Mouse (Mus musculus): Measurements from ENCODE around the gene Tnfaip8l1. TPM values are rescaled to one million over a fixed set of nuclear protein-coding genes. Genes with fewer than 3 reads are reported as not detected.

Gene Tnfaip8l1
- total and polyA plus RNA-seq, 3 experiments = 4.0 to 5.5 TPM; not detected in 1

DNA sequence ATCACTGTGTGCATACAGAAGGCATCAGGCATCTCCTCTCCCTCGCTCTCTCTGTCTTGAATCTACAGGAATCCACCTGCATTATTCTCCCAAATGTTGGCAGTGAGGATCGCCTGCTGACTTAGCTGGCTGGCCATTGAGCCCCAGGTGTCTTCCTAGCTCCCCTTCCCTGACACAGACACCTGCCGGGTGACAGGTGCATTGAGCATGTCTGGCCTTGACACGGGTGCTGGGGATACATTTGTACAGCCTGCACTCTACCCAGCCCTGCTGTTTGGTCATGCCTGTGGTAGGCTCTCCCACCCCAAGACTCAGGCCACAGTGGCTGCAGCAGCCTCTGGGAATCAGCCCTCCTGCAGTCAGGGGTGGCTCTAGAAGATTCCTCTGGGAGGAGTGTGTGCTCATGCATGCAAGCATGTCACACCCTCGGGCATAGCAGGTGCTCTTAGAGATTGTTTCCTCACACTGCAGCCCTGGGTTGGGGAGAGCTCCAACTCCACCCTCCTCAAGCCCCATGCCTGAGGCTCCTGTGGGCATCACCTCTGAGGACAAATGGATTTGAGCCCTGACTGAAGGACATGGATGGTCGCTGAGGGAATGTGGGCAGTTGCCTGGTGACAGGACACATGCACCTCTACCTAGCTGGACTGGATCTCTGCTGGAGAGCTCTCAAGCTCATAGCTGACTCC lies 44.9 kb downstream of the Tnfaip8l1 start:
- DNase-seq (ENCODE audit: low read depth, low spot score) = no peak
- TF ChIP-seq RCOR1 (IDR thresholded peaks at IDR 0.05; ENCODE audit: low read depth, low read length) (no peak), TCF12 (IDR thresholded peaks at IDR 0.05; ENCODE audit: low read depth, low read length) (no peak), TAL1 (IDR thresholded peaks at IDR 0.05; ENCODE audit: low read length) (no peak), SMC3 (IDR thresholded peaks at IDR 0.05; ENCODE audit: low read depth, low read length) (no peak), GATA1 (IDR thresholded peaks at IDR 0.05; ENCODE audit: low read depth, low read length) (no peak), ETS1 (IDR thresholded peaks at IDR 0.05; ENCODE audit: low read depth, low read length) (no peak)
- H3K27me3 ChIP-seq (ENCODE audit: control insufficient read depth in 1 of 2, insufficient read depth in 2 of 2, low read length in 2 of 2) = no peaks in the 10 kb centered on the region
- no peaks in the 10 kb centered on the region for H3K9me3 ChIP-seq (replicated peaks; ENCODE audit: insufficient read depth, low read length)
- H3K79me2 ChIP-seq (ENCODE audit: control insufficient read depth, insufficient read depth, low read length, poor library complexity) = no peaks in the 10 kb centered on the region
- H3K36me3 ChIP-seq (ENCODE audit: control insufficient read depth in 1 of 2, insufficient read depth in 2 of 2, low read length in 2 of 2) = peaks cover 0 to 2% of the 10 kb centered on the region in 2 experiments; a peak in 1 of 4 replicates
- H3K27ac ChIP-seq (ENCODE audit: control insufficient read depth, low read depth, low read length) = no peak overlapping the region
- no peak overlapping the region for H3K9ac ChIP-seq (ENCODE audit: control insufficient read depth, low read depth, low read length, poor library complexity, severe bottlenecking)
- H3K4me3 ChIP-seq (ENCODE audit: control insufficient read depth in 1 of 2, insufficient read depth in 1 of 2, low read depth in 2 of 2, low read length in 2 of 2) = no peak overlapping the region
- no peaks in the 10 kb centered on the region for H3K4me1 ChIP-seq (ENCODE audit: control insufficient read depth in 1 of 2, insufficient read depth in 2 of 2, low read length in 2 of 2)

DNA sequence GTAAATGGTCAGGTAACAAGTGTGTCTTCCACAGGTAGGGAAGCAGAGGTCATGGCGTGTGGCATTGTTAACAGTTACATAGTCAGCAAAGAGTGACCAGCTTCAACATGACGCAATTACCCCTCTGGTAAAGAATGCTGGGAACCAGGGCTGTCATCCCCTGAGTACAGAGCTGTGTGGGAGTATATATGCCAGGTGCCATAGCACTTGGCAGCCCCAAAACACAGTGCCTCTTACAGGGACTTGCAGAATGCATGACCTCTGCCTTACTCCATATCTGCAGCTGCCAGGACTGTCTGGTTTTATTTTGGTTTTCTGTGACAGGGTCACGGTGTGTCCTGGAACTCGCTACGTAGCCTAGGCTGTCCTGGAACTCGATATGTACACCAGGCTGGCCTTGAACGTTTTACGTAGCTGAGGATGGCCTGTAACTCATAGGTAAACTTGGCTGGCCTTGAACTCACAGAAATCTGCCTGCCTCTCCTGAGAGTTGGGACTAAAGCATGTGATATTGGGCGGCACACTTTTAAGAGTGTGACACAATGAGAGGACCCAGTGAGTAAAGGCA lies 45.8 kb downstream of the Tnfaip8l1 start:
- Histone ChIP-seq H3K9me3 (replicated peaks; ENCODE audit: insufficient read depth, low read length) (no peaks in the 10 kb centered on the region), H3K9ac (ENCODE audit: control insufficient read depth, low read depth, low read length, poor library complexity, severe bottlenecking) (no peak overlapping the region), H3K79me2 (ENCODE audit: control insufficient read depth, insufficient read depth, low read length, poor library complexity) (no peaks in the 10 kb centered on the region), H3K27me3 (ENCODE audit: control insufficient read depth in 1 of 2, insufficient read depth in 2 of 2, low read length in 2 of 2) (no peaks in the 10 kb centered on the region), H3K27ac (ENCODE audit: control insufficient read depth, low read depth, low read length) (no peak overlapping the region), H3K4me1 (ENCODE audit: control insufficient read depth in 1 of 2, insufficient read depth in 2 of 2, low read length in 2 of 2) (no peaks in the 10 kb centered on the region), H3K4me3 (ENCODE audit: control insufficient read depth in 1 of 2, insufficient read depth in 1 of 2, low read depth in 2 of 2, low read length in 2 of 2) (no peak overlapping the region), H3K36me3 (ENCODE audit: control insufficient read depth in 1 of 2, insufficient read depth in 2 of 2, low read length in 2 of 2) (peaks cover 0 to 2% of the 10 kb centered on the region in 2 experiments; a peak in 1 of 4 replicates)
- TF ChIP-seq ZKSCAN1 (IDR thresholded peaks at IDR 0.05; ENCODE audit: low read depth, low read length) (no peak), ETS1 (IDR thresholded peaks at IDR 0.05; ENCODE audit: low read depth, low read length) (no peak), ZMIZ1 (IDR thresholded peaks at IDR 0.05; ENCODE audit: low read depth, low read length) (no peak), RAD21 (IDR thresholded peaks at IDR 0.05; ENCODE audit: low read depth, low read length) (no peak), ZNF384 (IDR thresholded peaks at IDR 0.05; ENCODE audit: low read depth, low read length) (no peak), POLR2AphosphoS2 (IDR thresholded peaks at IDR 0.05; ENCODE audit: low read length) (no peak), NELFE (IDR thresholded peaks at IDR 0.05; ENCODE audit: low read depth, low read length) (no peak), NRF1 (IDR thresholded peaks at IDR 0.05; ENCODE audit: insufficient read depth, low read depth, low read length, poor library complexity, severe bottlenecking) (no peak), USF1 (IDR thresholded peaks at IDR 0.05; ENCODE audit: low read depth, low read length) (no peak), POLR2AphosphoS5 (IDR thresholded peaks at IDR 0.05; ENCODE audit: borderline replicate concordance, low read depth, low read length) (no peak), POLR2A (IDR thresholded peaks at IDR 0.05; ENCODE audit: control insufficient read depth in 1 of 2, insufficient read depth in 1 of 2, low read depth in 1 of 2, low read length in 2 of 2, poor library complexity in 1 of 2) (no peak), MAX (IDR thresholded peaks at IDR 0.05; ENCODE audit: low read length) (no peak), RCOR1 (IDR thresholded peaks at IDR 0.05; ENCODE audit: low read depth, low read length) (no peak), MAZ (IDR thresholded peaks at IDR 0.05; ENCODE audit: low read depth, low read length) (no peak), KAT2A (conservative IDR thresholded peaks at IDR 0.05; ENCODE audit: low read depth, low read length) (no peak), USF2 (IDR thresholded peaks at IDR 0.05; ENCODE audit: borderline replicate concordance in 1 of 2, insufficient read depth in 1 of 2, low read depth in 1 of 2, low read length in 2 of 2) (no peak), TAL1 (IDR thresholded peaks at IDR 0.05; ENCODE audit: low read length) (no peak), SIN3A (IDR thresholded peaks at IDR 0.05; ENCODE audit: low read length) (no peak), ZC3H11A (IDR thresholded peaks at IDR 0.05; ENCODE audit: low read depth, low read length) (no peak), BHLHE40 (IDR thresholded peaks at IDR 0.05; ENCODE audit: borderline replicate concordance, low read depth, low read length) (no peak)
- DNase-seq (ENCODE audit: low read depth, low spot score) = no peak
